Mouse (Mus musculus) spleen, adult 2 months (tissue): ENCODE results near the gene Smyd3. TPM values are rescaled to one million over a fixed set of nuclear protein-coding genes. Genes with fewer than 3 reads are reported as not detected.

ENCODE experiments used
- DNase-seq, 2 experiments: peaks; one replicate each; pipeline versions ENCODE4 v3.0.0 to v3.0.0-alpha.2; 2012 to 2021; ENCODE audit warnings: low spot score in 2 of 2, low read depth in 1 of 2
- H3K27ac ChIP-seq: fragments of 200-500 bp; 2 replicates; pipeline ENCODE4 v1.5.1; 2012; ENCODE audit warnings: low read length, inconsistent platforms; ENCODE audit not compliant: insufficient read depth
- H3K27me3 ChIP-seq: fragments of 200-500 bp; 2 replicates; pipeline ENCODE4 v1.6.1; 2012; ENCODE audit warnings: mild to moderate bottlenecking, moderate library complexity, low read length, inconsistent platforms; ENCODE audit not compliant: control insufficient read depth, insufficient read depth
- H3K36me3 ChIP-seq: fragments of 200-500 bp; 2 replicates; pipeline ENCODE4 v1.6.1; 2012; ENCODE audit warnings: mild to moderate bottlenecking, low read length, inconsistent platforms; ENCODE audit not compliant: control insufficient read depth, insufficient read depth
- H3K4me1 ChIP-seq: fragments of 200-500 bp; 2 replicates; pipeline ENCODE4 v1.6.1; 2011; ENCODE audit warnings: inconsistent platforms; ENCODE audit not compliant: control insufficient read depth, insufficient read depth, insufficient read length
- H3K4me3 ChIP-seq: fragments of 200-500 bp; 2 replicates; pipeline ENCODE4 v1.5.1; 2011; ENCODE audit warnings: mild to moderate bottlenecking, inconsistent platforms; ENCODE audit not compliant: insufficient read depth, insufficient read length; ENCODE audit errors: extremely low read depth
- CTCF ChIP-seq: fragments of 200-500 bp; IDR thresholded peaks from 2 replicates; pipeline ENCODE4 v1.5.1; 2011; ENCODE audit warnings: mild to moderate bottlenecking, inconsistent platforms; ENCODE audit not compliant: insufficient read depth, insufficient read length, insufficient replicate concordance; ENCODE audit errors: extremely low read depth
- POLR2A ChIP-seq: fragments of 200-500 bp; IDR thresholded peaks from 2 replicates; pipeline ENCODE4 v1.6.1; 2011; ENCODE audit warnings: low read depth, low read length, inconsistent platforms
- WGBS: fragments of 180-500 bp; shearing (Covaris S2); methylation state at CpG from one replicate; pipeline ENCODE4 v1.1.7; 2018; 5-methylcytosine and 5-hydroxymethylcytosine counted together
- polyA plus RNA-seq: library from polyadenylated mRNA; depleted of rRNA; stranded (reverse); fragments of >200 nt; gene quantifications from 2 replicates; pipeline ENCODE4 v1.2.3, GENCODE M21; 2012

The Smyd3 gene
- polyA plus RNA-seq, 1 experiment: 3.6 TPM

- Histone ChIP-seq H3K27me3 (no peaks in the 10 kb centered on the region), H3K36me3 (no peaks in the 10 kb centered on the region), H3K27ac (no peak overlapping the region), H3K4me1 (0 out of 2 replicates have a peak, but pooled peaks cover 2% of the 10 kb centered on the region), H3K4me3 (no peak overlapping the region)
- no peak for TF ChIP-seq CTCF
- TF ChIP-seq POLR2A: no peak
- 89% methylated on average over 15 of the region's 15 CpGs for whole genome bisulfite sequencing
- DNase-seq: no peak
Measured at GRCm38 (mm10) chr1:179386237-179386975, 131.4 kb downstream of the Smyd3 start.

GRCm38 (mm10) chr1:179385691-179386090 is 132.2 kb downstream of the Smyd3 start:
- H3K36me3 ChIP-seq: no peaks in the 10 kb centered on the region
- DNase-seq: no peak
- no peak for TF ChIP-seq POLR2A
- no peak for TF ChIP-seq CTCF
- H3K27me3 ChIP-seq: no peaks in the 10 kb centered on the region
- H3K27ac ChIP-seq: no peak overlapping the region
- WGBS: 93% methylated on average over 7 of the region's 7 CpGs
- no peak overlapping the region for H3K4me3 ChIP-seq
- 0 out of 2 replicates have a peak, but pooled peaks cover 2% of the 10 kb centered on the region for H3K4me1 ChIP-seq

GRCm38 (mm10) chr1:179384296-179384695 is 133.5 kb downstream of the Smyd3 start:
- H3K27ac ChIP-seq: no peak overlapping the region
- no peaks in the 10 kb centered on the region for H3K36me3 ChIP-seq
- TF ChIP-seq CTCF (no peak), POLR2A (no peak)
- 0 out of 2 replicates have a peak, but pooled peaks cover 2% of the 10 kb centered on the region for H3K4me1 ChIP-seq
- WGBS: 77% methylated on average over 2 of the region's 2 CpGs
- no peak overlapping the region for H3K4me3 ChIP-seq
- DNase-seq: no peak
- no peaks in the 10 kb centered on the region for H3K27me3 ChIP-seq

- DNase-seq: no peak
- Histone ChIP-seq H3K27ac (no peak overlapping the region), H3K4me3 (no peak overlapping the region), H3K27me3 (no peaks in the 10 kb centered on the region), H3K36me3 (no peaks in the 10 kb centered on the region), H3K4me1 (no peaks in the 10 kb centered on the region)
- 94% methylated on average over 4 of the region's 4 CpGs for WGBS
- no peak for TF ChIP-seq CTCF
- TF ChIP-seq POLR2A: no peak
Measured at GRCm38 (mm10) chr1:179378102-179378501, 139.7 kb downstream of the Smyd3 start.

GRCm38 (mm10) chr1:179374987-179375386 is 142.9 kb downstream of the Smyd3 start:
- Histone ChIP-seq H3K27me3 (no peaks in the 10 kb centered on the region), H3K4me3 (no peak overlapping the region), H3K27ac (no peak overlapping the region), H3K4me1 (no peaks in the 10 kb centered on the region), H3K36me3 (no peaks in the 10 kb centered on the region)
- TF ChIP-seq CTCF: no peak
- TF ChIP-seq POLR2A: no peak
- no peak for DNase-seq
- WGBS: 93% methylated on average over 4 of the region's 4 CpGs

- TF ChIP-seq POLR2A (no peak), CTCF (no peak)
- H3K4me3 ChIP-seq: no peak overlapping the region
- no peaks in the 10 kb centered on the region for H3K27me3 ChIP-seq
- no peaks in the 10 kb centered on the region for H3K4me1 ChIP-seq
- DNase-seq: no peak
- no peak overlapping the region for H3K27ac ChIP-seq
- H3K36me3 ChIP-seq: no peaks in the 10 kb centered on the region
- WGBS: 93% methylated on average over 11 of the region's 11 CpGs
Measured at GRCm38 (mm10) chr1:179373911-179374310, 143.9 kb downstream of the Smyd3 start.

- no peaks in the 10 kb centered on the region for H3K4me1 ChIP-seq
- no peak overlapping the region for H3K27ac ChIP-seq
- WGBS: 86% methylated on average over 3 of the region's 3 CpGs
- DNase-seq: no peak
- no peaks in the 10 kb centered on the region for H3K27me3 ChIP-seq
- no peak overlapping the region for H3K4me3 ChIP-seq
- TF ChIP-seq POLR2A: no peak
- TF ChIP-seq CTCF: no peak
- H3K36me3 ChIP-seq: no peaks in the 10 kb centered on the region
Measured at GRCm38 (mm10) chr1:179371191-179371590, 146.7 kb downstream of the Smyd3 start.
